Mouse (Mus musculus) MEL (cell line): ENCODE measurements around the gene Nt5c3b. TPM values are rescaled to one million over a fixed set of nuclear protein-coding genes. Genes with fewer than 3 reads are reported as not detected.

Experiments used
- DNase-seq: peaks from one replicate; pipeline ENCODE4 v3.0.0; 2011; ENCODE audit warnings: low read depth, low spot score
- H3K27ac ChIP-seq: 2 replicates; pipeline ENCODE4 v1.5.1; 2012; ENCODE audit warnings: low read depth, mild to moderate bottlenecking, control low read depth, low read length, moderate library complexity; ENCODE audit not compliant: control insufficient read depth
- H3K27me3 ChIP-seq, 2 experiments: fragments of 150-350 bp in 1 of 2; sonication (generic) in 1 of 2; 2 replicates each; pipeline ENCODE4 v1.6.1; 2012; ENCODE audit warnings: low read length in 2 of 2, mild to moderate bottlenecking in 2 of 2, improper control_type of control experiment in 1 of 2, moderate library complexity in 1 of 2; ENCODE audit not compliant: insufficient read depth in 2 of 2, control insufficient read depth in 1 of 2
- H3K36me3 ChIP-seq, 2 experiments: 2 replicates each; pipeline ENCODE4 v1.6.1; 2012 to 2014; ENCODE audit warnings: low read length in 2 of 2, improper control_type of control experiment in 1 of 2, inconsistent platforms in 1 of 2, mild to moderate bottlenecking in 1 of 2; ENCODE audit not compliant: insufficient read depth in 2 of 2, control insufficient read depth in 1 of 2
- H3K4me1 ChIP-seq, 2 experiments: fragments of 150-350 bp in 1 of 2; sonication (generic) in 1 of 2; 2 replicates each; pipeline ENCODE4 v1.6.1; 2012; ENCODE audit warnings: low read length in 2 of 2, improper control_type of control experiment in 1 of 2, mild to moderate bottlenecking in 1 of 2; ENCODE audit not compliant: insufficient read depth in 2 of 2, control insufficient read depth in 1 of 2
- H3K4me3 ChIP-seq, 2 experiments: fragments of 150-350 bp in 1 of 2; sonication (generic) in 1 of 2; 2 replicates each; pipeline ENCODE4 v1.5.1; 2012; ENCODE audit warnings: low read depth in 2 of 2, low read length in 2 of 2, mild to moderate bottlenecking in 2 of 2, moderate library complexity in 2 of 2, control low read depth in 1 of 2, improper control_type of control experiment in 1 of 2; ENCODE audit not compliant: control insufficient read depth in 1 of 2, insufficient read depth in 1 of 2
- H3K79me2 ChIP-seq: 2 replicates; pipeline ENCODE4 v1.6.1; 2012; ENCODE audit warnings: mild to moderate bottlenecking, low read length, moderate library complexity; ENCODE audit not compliant: control insufficient read depth, poor library complexity, insufficient read depth
- H3K9ac ChIP-seq: 2 replicates; pipeline ENCODE4 v1.6.1; 2012; ENCODE audit warnings: low read depth, mild to moderate bottlenecking, control low read depth, low read length, moderate library complexity; ENCODE audit not compliant: control insufficient read depth, poor library complexity, severe bottlenecking
- H3K9me3 ChIP-seq: fragments of 150-350 bp; sonication (generic); replicated peaks from 2 replicates; pipeline ENCODE4 v1.6.1; 2012; ENCODE audit warnings: mild to moderate bottlenecking, low read length, improper control_type of control experiment, moderate library complexity; ENCODE audit not compliant: insufficient read depth
- CHD1 ChIP-seq: IDR thresholded peaks from 2 replicates; pipeline ENCODE4 v1.6.1; 2012; ENCODE audit warnings: low read depth, mild to moderate bottlenecking, inconsistent platforms, low read length, improper control_type of control experiment
- CTCF ChIP-seq, 3 experiments: IDR thresholded peaks in 2 of 3; conservative IDR thresholded peaks in 1 of 3; 2 replicates each; pipeline ENCODE4 v1.5.1; 2011 to 2012; ENCODE audit warnings: low read length in 3 of 3, low read depth in 2 of 3, mild to moderate bottlenecking in 2 of 3, improper control_type of control experiment in 1 of 3, inconsistent platforms in 1 of 3, mixed read lengths in 1 of 3, moderate library complexity in 1 of 3; ENCODE audit not compliant: control insufficient read depth in 1 of 3, insufficient read depth in 1 of 3, poor library complexity in 1 of 3, severe bottlenecking in 1 of 3
- E2F4 ChIP-seq: IDR thresholded peaks from 2 replicates; pipeline ENCODE4 v1.6.1; 2011; ENCODE audit warnings: low read depth, low read length, improper control_type of control experiment, borderline replicate concordance
- EP300 ChIP-seq, 2 experiments: IDR thresholded peaks; 2 replicates each; pipeline ENCODE4 v1.6.1; 2011; ENCODE audit warnings: improper control_type of control experiment in 2 of 2, low read length in 2 of 2, low read depth in 1 of 2, mild to moderate bottlenecking in 1 of 2
- ETS1 ChIP-seq: IDR thresholded peaks from 2 replicates; pipeline ENCODE4 v1.6.1; 2012; ENCODE audit warnings: low read depth, mild to moderate bottlenecking, inconsistent platforms, low read length, improper control_type of control experiment, moderate library complexity
- GABPA ChIP-seq: IDR thresholded peaks from 2 replicates; pipeline ENCODE4 v1.6.1; 2012; ENCODE audit warnings: low read depth, mild to moderate bottlenecking, inconsistent platforms, low read length, improper control_type of control experiment, moderate library complexity
- GATA1 ChIP-seq: IDR thresholded peaks from 2 replicates; pipeline ENCODE4 v1.6.1; 2011; ENCODE audit warnings: low read depth, low read length, improper control_type of control experiment
- JUND ChIP-seq: IDR thresholded peaks from 2 replicates; pipeline ENCODE4 v1.6.1; 2011; ENCODE audit warnings: low read depth, mild to moderate bottlenecking, improper control_type of control experiment, low read length
- KAT2A ChIP-seq: conservative IDR thresholded peaks from 2 replicates; pipeline ENCODE4 v1.6.1; 2012; ENCODE audit warnings: low read depth, low read length, improper control_type of control experiment, inconsistent platforms
- MAFK ChIP-seq: IDR thresholded peaks from 2 replicates; pipeline ENCODE4 v1.6.1; 2011; ENCODE audit warnings: low read depth, mild to moderate bottlenecking, low read length, improper control_type of control experiment, borderline replicate concordance
- MAZ ChIP-seq: IDR thresholded peaks from 2 replicates; pipeline ENCODE4 v1.6.1; 2012; ENCODE audit warnings: low read depth, mild to moderate bottlenecking, inconsistent platforms, low read length, improper control_type of control experiment
- MXI1 ChIP-seq: IDR thresholded peaks from 2 replicates; pipeline ENCODE4 v1.6.1; 2011; ENCODE audit warnings: mild to moderate bottlenecking, low read depth, low read length, improper control_type of control experiment
- NELFE ChIP-seq: IDR thresholded peaks from 2 replicates; pipeline ENCODE4 v1.6.1; 2011; ENCODE audit warnings: low read depth, low read length, improper control_type of control experiment
- POLR2A ChIP-seq, 2 experiments: IDR thresholded peaks; 2 replicates each; pipeline ENCODE4 v1.6.1; 2011 to 2012; ENCODE audit warnings: low read length in 2 of 2, mild to moderate bottlenecking in 2 of 2, control low read depth in 1 of 2, improper control_type of control experiment in 1 of 2, low read depth in 1 of 2, moderate library complexity in 1 of 2; ENCODE audit not compliant: control insufficient read depth in 1 of 2, insufficient read depth in 1 of 2, poor library complexity in 1 of 2
- POLR2AphosphoS2 ChIP-seq: IDR thresholded peaks from 2 replicates; pipeline ENCODE4 v1.6.1; 2011; ENCODE audit warnings: low read length, improper control_type of control experiment
- POLR2AphosphoS5 ChIP-seq: IDR thresholded peaks from 2 replicates; pipeline ENCODE4 v1.6.1; 2012; ENCODE audit warnings: low read depth, borderline replicate concordance, mild to moderate bottlenecking, inconsistent platforms, low read length, moderate library complexity, mixed read lengths
- RCOR1 ChIP-seq: IDR thresholded peaks from 2 replicates; pipeline ENCODE4 v1.6.1; 2012; ENCODE audit warnings: low read depth, mild to moderate bottlenecking, inconsistent platforms, low read length, improper control_type of control experiment
- UBTF ChIP-seq: IDR thresholded peaks from 2 replicates; pipeline ENCODE4 v1.6.1; 2012; ENCODE audit warnings: low read depth, mild to moderate bottlenecking, inconsistent platforms, low read length, improper control_type of control experiment, moderate library complexity, borderline replicate concordance; ENCODE audit not compliant: insufficient read depth
- USF1 ChIP-seq: IDR thresholded peaks from 2 replicates; pipeline ENCODE4 v1.6.1; 2014; ENCODE audit warnings: low read depth, mild to moderate bottlenecking, inconsistent platforms, low read length, improper control_type of control experiment, moderate library complexity
- ZMIZ1 ChIP-seq: IDR thresholded peaks from 2 replicates; pipeline ENCODE4 v1.6.1; 2012; ENCODE audit warnings: low read depth, mild to moderate bottlenecking, inconsistent platforms, low read length, improper control_type of control experiment, moderate library complexity
- ZNF384 ChIP-seq: IDR thresholded peaks from 2 replicates; pipeline ENCODE4 v1.6.1; 2012; ENCODE audit warnings: low read depth, mild to moderate bottlenecking, inconsistent platforms, low read length, improper control_type of control experiment
- polyA plus RNA-seq, 2 experiments: library from polyadenylated mRNA; stranded (reverse) in 1 of 2; unstranded in 1 of 2; fragments of >175 nt in 1 of 2; fragments of >200 nt in 1 of 2; gene quantifications; 2 replicates each; pipeline versions ENCODE4 v1.2.1 to v1.2.4; 2012; ENCODE audit warnings: low replicate concordance in 2 of 2, low read depth in 1 of 2; ENCODE audit not compliant: insufficient read length in 2 of 2, insufficient read depth in 1 of 2, missing spikeins in 1 of 2
- total RNA-seq: library from RNA; depleted of rRNA; stranded (reverse); fragments of 300-350 nt; gene quantifications from 2 replicates; pipeline ENCODE4 v1.2.3, GENCODE M21; 2012

Nt5c3b gene
- total and polyA plus RNA-seq, 3 experiments: 61.3 to 287 (median 79.2) TPM

DNA sequence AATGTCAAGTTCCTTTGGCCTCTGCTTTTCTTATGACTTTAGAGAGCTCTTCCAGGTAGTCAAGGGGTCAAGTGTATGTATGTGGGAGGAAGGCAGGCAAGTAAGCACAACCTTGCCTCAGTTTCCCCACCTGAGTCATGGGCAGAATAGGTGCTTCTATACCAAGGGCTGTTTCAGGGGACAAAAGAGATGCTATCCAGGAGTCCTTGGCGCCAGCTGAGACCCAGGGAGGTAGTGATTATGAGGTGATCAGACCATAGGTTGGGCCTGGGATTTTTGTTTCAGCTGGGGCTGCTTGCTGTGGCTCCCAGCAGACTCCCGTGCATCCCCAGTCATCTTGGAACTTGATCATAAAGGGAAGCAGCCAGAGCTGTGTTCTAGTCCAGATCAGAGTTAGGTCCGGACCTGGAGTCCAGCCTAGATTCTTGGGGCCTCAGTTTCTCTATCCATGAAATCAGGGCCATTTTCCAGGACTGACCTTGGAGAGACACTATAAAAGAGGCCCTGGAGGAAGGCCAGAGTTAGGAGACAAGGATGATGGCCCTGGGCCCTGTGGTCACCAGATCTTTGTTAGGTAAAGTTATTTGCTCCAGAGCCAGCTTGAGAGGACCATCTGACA lies 37.0 kb downstream of the Nt5c3b start:
- TF ChIP-seq MXI1 (no peak), E2F4 (no peak), MAZ (no peak), GATA1 (no peak), RCOR1 (no peak), ZNF384 (no peak), KAT2A (no peak), EP300 (IDR thresholded peaks at IDR 0.05; ENCODE audit: low read depth in 1 of 2, low read length in 2 of 2) (no peak), POLR2AphosphoS2 (no peak), ZMIZ1 (no peak), ETS1 (no peak), JUND (no peak), POLR2AphosphoS5 (no peak), MAFK (no peak), CTCF (IDR thresholded peaks at IDR 0.05 in 2 of 3, conservative IDR thresholded peaks at IDR 0.05 in 1 of 3; ENCODE audit: control insufficient read depth in 1 of 3, insufficient read depth in 1 of 3, low read depth in 2 of 3, low read length in 3 of 3, poor library complexity in 1 of 3, severe bottlenecking in 1 of 3) (no peak), POLR2A (IDR thresholded peaks at IDR 0.05; ENCODE audit: control insufficient read depth in 1 of 2, insufficient read depth in 1 of 2, low read depth in 1 of 2, low read length in 2 of 2, poor library complexity in 1 of 2) (no peak), CHD1 (no peak), GABPA (no peak), UBTF (no peak)
- Histone ChIP-seq H3K27me3 (no peaks in the 10 kb centered on the region), H3K36me3 (peaks cover 0 to 19% of the 10 kb centered on the region in 2 experiments; a peak in 2 of 4 replicates), H3K9ac (no peak overlapping the region), H3K4me1 (peaks cover 20 to 34% of the 10 kb centered on the region in 2 experiments), H3K79me2 (no peaks in the 10 kb centered on the region), H3K9me3 (no peaks in the 10 kb centered on the region), H3K4me3 (no peak overlapping the region), H3K27ac (no peak overlapping the region)
- no peak for DNase-seq

DNA sequence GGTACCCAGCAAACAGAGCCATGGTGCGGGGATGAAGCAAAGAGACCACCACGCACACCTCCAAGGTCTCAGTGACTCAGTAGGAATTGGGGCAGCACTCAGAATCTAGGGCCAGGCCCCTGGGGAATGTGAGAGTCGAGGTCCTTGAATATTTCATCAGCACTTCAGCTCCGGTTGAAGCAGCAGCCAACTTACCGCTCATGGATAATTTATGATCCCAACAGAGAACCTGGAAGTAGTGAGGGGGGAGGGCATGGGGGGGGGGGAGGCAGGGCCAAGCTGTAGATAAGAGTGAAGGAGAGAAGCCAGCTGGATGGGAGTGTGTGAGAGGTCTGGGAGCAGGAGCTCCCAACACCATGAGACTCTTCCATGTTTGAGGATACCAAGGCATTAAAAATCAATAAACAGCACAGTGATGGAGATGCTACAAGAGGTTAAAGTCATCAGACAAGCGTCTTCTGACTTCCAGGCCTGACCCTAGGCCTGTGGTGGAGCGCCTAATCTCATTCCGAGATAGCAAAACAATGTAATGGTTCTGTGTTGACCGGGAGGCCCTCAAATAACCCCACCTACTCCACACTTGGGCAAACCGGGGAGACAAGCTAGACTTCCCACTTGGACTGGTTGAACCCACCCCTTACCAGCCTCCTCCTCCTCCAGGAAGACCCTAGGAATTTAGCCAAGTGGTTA lies 38.0 kb downstream of the Nt5c3b start:
- TF ChIP-seq POLR2AphosphoS2 (no peak), E2F4 (no peak), ZMIZ1 (no peak), MXI1 (no peak), USF1 (no peak), NELFE (no peak), RCOR1 (no peak), CTCF (IDR thresholded peaks at IDR 0.05 in 2 of 3, conservative IDR thresholded peaks at IDR 0.05 in 1 of 3; ENCODE audit: control insufficient read depth in 1 of 3, insufficient read depth in 1 of 3, low read depth in 2 of 3, low read length in 3 of 3, poor library complexity in 1 of 3, severe bottlenecking in 1 of 3) (no peak), GABPA (no peak), POLR2AphosphoS5 (no peak), GATA1 (no peak), JUND (no peak), UBTF (no peak)
- no peak overlapping the region for H3K9ac ChIP-seq
- H3K27ac ChIP-seq: no peak overlapping the region
- peaks cover 20 to 43% of the 10 kb centered on the region in 2 experiments for H3K4me1 ChIP-seq
- DNase-seq: no peak
- H3K9me3 ChIP-seq: no peaks in the 10 kb centered on the region
- H3K27me3 ChIP-seq: no peaks in the 10 kb centered on the region
- H3K4me3 ChIP-seq: no peak overlapping the region
- H3K36me3 ChIP-seq: peaks cover 0 to 22% of the 10 kb centered on the region in 2 experiments; a peak in 2 of 4 replicates
- H3K79me2 ChIP-seq: no peaks in the 10 kb centered on the region
